Mouse (Mus musculus) myocyte (in vitro differentiated cells): ENCODE data around the gene Pamr1.

Source experiments
- CEBPB ChIP-seq: IDR thresholded peaks from 2 replicates; pipeline ENCODE4 v1.6.1; 2011; ENCODE audit warnings: mild to moderate bottlenecking, moderate library complexity; ENCODE audit not compliant: poor library complexity, insufficient read depth, severe bottlenecking
- E2F4 ChIP-seq: IDR thresholded peaks from one replicate; pipeline ENCODE4 v1.6.1; 2011; ENCODE audit warnings: mild to moderate bottlenecking, control low read depth, moderate library complexity; ENCODE audit not compliant: insufficient read depth
- MAX ChIP-seq: IDR thresholded peaks from one replicate; pipeline ENCODE4 v1.6.1; 2011; ENCODE audit warnings: low read depth, mild to moderate bottlenecking, control low read depth
- MYOG ChIP-seq, 3 experiments: IDR thresholded peaks; one replicate each; pipeline ENCODE4 v1.6.1; 2011; ENCODE audit warnings: control low read depth in 2 of 3, low read depth in 2 of 3, mild to moderate bottlenecking in 2 of 3; ENCODE audit not compliant: insufficient read length in 2 of 3, control insufficient read depth in 1 of 3, insufficient read depth in 1 of 3
- POLR2A ChIP-seq: IDR thresholded peaks from one replicate; pipeline ENCODE4 v1.6.1; 2011; ENCODE audit warnings: low read depth, mild to moderate bottlenecking, control low read depth, moderate library complexity; ENCODE audit not compliant: insufficient read length
- POLR2AphosphoS2 ChIP-seq: IDR thresholded peaks from one replicate; pipeline ENCODE4 v1.6.1; 2011; ENCODE audit warnings: low read depth, control low read depth; ENCODE audit not compliant: insufficient read length
- TCF12 ChIP-seq: IDR thresholded peaks from one replicate; pipeline ENCODE4 v1.6.1; 2011; ENCODE audit warnings: mild to moderate bottlenecking, control low read depth; ENCODE audit not compliant: poor library complexity, insufficient read depth, severe bottlenecking
- TCF3 ChIP-seq: IDR thresholded peaks from one replicate; pipeline ENCODE4 v1.6.1; 2011; ENCODE audit warnings: low read depth, control low read depth; ENCODE audit not compliant: insufficient read length
- USF1 ChIP-seq: IDR thresholded peaks from one replicate; pipeline ENCODE4 v1.6.1; 2011; ENCODE audit warnings: low read depth, mild to moderate bottlenecking, control low read depth, moderate library complexity

DNA sequence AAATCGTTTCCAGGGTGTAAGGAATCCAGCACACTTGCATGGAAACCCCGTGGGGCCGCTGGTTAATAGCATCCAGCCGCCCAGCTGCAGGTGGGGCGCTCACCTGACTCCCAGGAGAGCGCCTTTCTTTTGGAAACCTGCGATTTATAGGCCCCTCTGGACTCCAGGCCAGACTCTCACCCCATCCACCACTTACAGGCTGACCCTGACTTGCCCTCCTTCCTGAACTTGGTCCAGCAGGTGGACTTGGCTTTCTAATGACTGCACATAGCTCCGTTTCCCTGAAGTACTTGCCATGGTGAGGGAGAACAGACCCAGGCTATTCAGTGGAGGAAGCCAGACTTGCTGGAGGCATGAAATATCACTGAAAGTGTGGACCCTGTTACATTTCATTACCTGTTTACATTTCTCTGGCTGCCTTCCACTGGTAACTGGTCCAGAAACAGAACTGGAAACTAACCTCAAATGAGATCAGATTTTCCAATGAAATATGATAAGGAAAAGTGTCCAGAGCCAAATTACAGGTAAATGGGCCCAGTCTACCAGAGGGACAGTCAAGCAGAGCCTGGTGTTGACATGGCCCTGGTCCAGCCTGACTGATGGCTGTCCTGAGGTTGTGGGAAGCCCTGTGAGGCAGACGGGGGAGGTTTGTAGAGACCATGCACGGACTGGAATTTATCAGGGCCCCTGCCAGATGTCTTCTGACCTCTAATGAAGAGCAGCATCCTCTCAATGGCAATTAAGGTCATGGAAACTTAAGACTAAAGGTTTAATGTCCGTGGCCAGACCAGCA lies 9.2 kb upstream of the Pamr1 start:
- TF ChIP-seq POLR2AphosphoS2, result no peak
- no peak for TF ChIP-seq POLR2A
- no peak for TF ChIP-seq USF1
- no peak for TF ChIP-seq MAX
- no peak for TF ChIP-seq MYOG (IDR thresholded peaks at IDR 0.05; ENCODE audit: control insufficient read depth in 1 of 3, insufficient read depth in 1 of 3, insufficient read length in 2 of 3, low read depth in 2 of 3)
- no peak for TF ChIP-seq E2F4
- no peak for TF ChIP-seq CEBPB
- no peak for TF ChIP-seq TCF3
- no peak for TF ChIP-seq TCF12
